Mouse (Mus musculus): Measurements from ENCODE around the gene Clec5a. TPM values are rescaled to one million over a fixed set of nuclear protein-coding genes. Genes with fewer than 3 reads are reported as not detected.

Clec5a gene
- polyA plus RNA-seq, 1 experiment from 2014 or later: 1.2 TPM

Other genes with a start within 250 kb of the Clec5a start
- 14.8 and 16.8 TPM in 2 replicates for gene E330009J07Rik, start 149.7 kb downstream of the Clec5a start, polyA plus RNA-seq (2014; fragmentation: Nextera tagmentation; extraction: Ambion mirVana)
- 0.13 and 0.19 TPM in 2 replicates for gene Wee2, start 146.7 kb downstream of the Clec5a start, polyA plus RNA-seq (2014; fragmentation: Nextera tagmentation; extraction: Ambion mirVana)
- gene Ssbp1, start 114.5 kb downstream of the Clec5a start, polyA plus RNA-seq (2014; fragmentation: Nextera tagmentation; extraction: Ambion mirVana): 167 and 171 TPM in 2 replicates
- not detected in 2 replicates for gene Tas2r137, start 94.6 kb downstream of the Clec5a start, polyA plus RNA-seq (2014; fragmentation: Nextera tagmentation; extraction: Ambion mirVana)
- 0.73 TPM in 1 of 2 replicates, not detected in the other for gene Tas2r108, start 92.3 kb downstream of the Clec5a start, polyA plus RNA-seq (2014; fragmentation: Nextera tagmentation; extraction: Ambion mirVana)
- gene Prss37, start 66.3 kb downstream of the Clec5a start, polyA plus RNA-seq (2014; fragmentation: Nextera tagmentation; extraction: Ambion mirVana): 0.17 TPM in 1 of 2 replicates, not detected in the other
- 0.21 TPM in 1 of 2 replicates, not detected in the other for gene Olfr461, start 30.8 kb downstream of the Clec5a start, polyA plus RNA-seq (2014; fragmentation: Nextera tagmentation; extraction: Ambion mirVana)
- gene Olfr460, start 16.3 kb downstream of the Clec5a start, polyA plus RNA-seq (2014; fragmentation: Nextera tagmentation; extraction: Ambion mirVana): not detected in 2 replicates
- gene Tas2r138, start 27.5 kb upstream of the Clec5a start, polyA plus RNA-seq (2014; fragmentation: Nextera tagmentation; extraction: Ambion mirVana): not detected in 2 replicates
- gene Mgam, start 43.0 kb upstream of the Clec5a start, polyA plus RNA-seq (2014; fragmentation: Nextera tagmentation; extraction: Ambion mirVana): not detected in 2 replicates